Mouse (Mus musculus): ENCODE measurements around the gene Tspan32. TPM values are rescaled to one million over a fixed set of nuclear protein-coding genes. Genes with fewer than 3 reads are reported as not detected.

The Tspan32 gene
- total and polyA plus RNA-seq, 3 experiments = 59.3 to 247 (median 119) TPM

DNA sequence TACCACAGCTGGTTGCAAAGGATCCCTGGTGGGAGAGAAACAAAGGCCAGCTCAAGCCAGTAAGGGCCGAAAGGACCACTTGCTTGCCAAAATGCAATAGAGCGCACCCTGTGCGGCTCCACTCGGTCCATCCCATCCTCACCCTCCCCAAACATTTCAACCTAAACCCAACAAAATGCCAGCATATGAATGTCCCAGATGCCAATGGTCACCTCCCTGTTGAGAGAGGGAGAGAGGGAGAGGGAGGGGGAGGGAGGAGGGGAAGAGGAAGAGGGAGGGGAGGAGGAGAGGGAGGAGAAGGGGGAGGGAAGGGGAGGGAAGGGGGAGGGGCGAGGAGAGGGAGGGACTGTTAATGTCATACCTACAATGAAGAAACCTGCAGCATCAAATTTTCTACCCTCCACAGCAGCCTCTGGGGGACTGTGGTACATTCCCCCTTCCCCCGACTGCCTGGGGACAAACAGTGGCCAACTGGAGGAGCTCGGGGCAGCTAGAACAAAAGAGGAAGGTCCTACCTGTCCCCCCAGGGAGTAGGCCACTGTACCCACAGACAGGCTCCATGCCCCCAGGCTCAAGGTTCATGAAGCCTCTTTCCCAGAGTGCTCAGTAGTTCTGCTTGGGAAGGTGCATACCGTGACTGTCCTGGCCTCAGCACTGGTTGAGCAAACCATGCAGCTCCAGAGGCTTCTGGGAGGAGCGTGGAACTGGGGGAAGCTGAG lies 11.7 kb downstream of the Tspan32 start:
- Histone ChIP-seq H3K4me1 (ENCODE audit: insufficient read depth, low read depth, low read length) (peaks cover 70% of the 10 kb centered on the region), H3K4me3 (ENCODE audit: low read depth, low read length) (no peak overlapping the region)
- ATAC-seq (ENCODE audit: extremely low read depth, insufficient number of reproducible peaks, low FRiP score, poor library complexity, severe bottlenecking) = no peak

DNA sequence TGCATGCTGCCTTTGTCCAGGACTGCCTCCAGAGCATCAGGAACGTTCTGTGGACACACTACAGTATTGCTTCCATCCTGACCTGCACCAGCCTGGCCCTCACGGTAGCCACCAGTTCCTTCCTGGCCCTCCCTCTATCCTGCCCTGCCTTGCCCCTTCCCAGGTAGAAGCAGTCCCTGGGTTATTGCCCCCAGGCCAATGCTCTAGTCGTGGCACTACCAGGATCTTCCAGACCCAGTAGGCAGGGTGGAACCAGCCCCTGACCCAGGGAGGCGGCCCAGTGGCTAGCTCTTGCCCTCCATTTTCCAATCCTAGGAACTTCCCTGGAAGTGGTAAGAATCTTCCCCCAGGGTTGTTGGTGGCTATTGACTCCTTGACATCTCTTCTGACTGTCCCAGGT lies 12.3 kb downstream of the Tspan32 start:
- Histone ChIP-seq H3K27me3 (ENCODE audit: insufficient read depth, low read length) (no peaks in the 10 kb centered on the region), H3K4me1 (ENCODE audit: insufficient read depth, low read depth, low read length) (peaks cover 65% of the 10 kb centered on the region), H3K4me3 (ENCODE audit: low read depth, low read length) (no peak overlapping the region), H3K9me3 (replicated peaks) (no peaks in the 10 kb centered on the region), H3K36me3 (replicated peaks) (peaks cover 97% of the 10 kb centered on the region)
- DNase-seq (ENCODE audit: low spot score) = no peak
- no peak for ATAC-seq (ENCODE audit: extremely low read depth, insufficient number of reproducible peaks, low FRiP score, poor library complexity, severe bottlenecking)
- TF ChIP-seq TAL1 (conservative IDR thresholded peaks at IDR 0.05; ENCODE audit: low read depth, low read length) = no peak
- TF ChIP-seq GATA2 (IDR thresholded peaks at IDR 0.05; ENCODE audit: borderline replicate concordance, low read depth, low read length) = no peak
- no peak for TF ChIP-seq GATA1 (IDR thresholded peaks at IDR 0.05; ENCODE audit: borderline replicate concordance, low read length)
- no peak for TF ChIP-seq POLR2AphosphoS5 (IDR thresholded peaks at IDR 0.05; ENCODE audit: insufficient replicate concordance, low read depth, low read length)
- no peak for TF ChIP-seq CTCF (IDR thresholded peaks at IDR 0.05; ENCODE audit: low read depth, low read length)

More for the DNA sequence above, 11.7 kb downstream of the Tspan32 start:
- TF ChIP-seq CTCF (IDR thresholded peaks at IDR 0.05; ENCODE audit: low read depth, low read length) (no peak), GATA2 (IDR thresholded peaks at IDR 0.05; ENCODE audit: borderline replicate concordance, low read depth, low read length) (no peak), TAL1 (conservative IDR thresholded peaks at IDR 0.05; ENCODE audit: low read depth, low read length) (no peak), POLR2AphosphoS5 (IDR thresholded peaks at IDR 0.05; ENCODE audit: insufficient replicate concordance, low read depth, low read length) (no peak), GATA1 (IDR thresholded peaks at IDR 0.05; ENCODE audit: borderline replicate concordance, low read length) (no peak)
- DNase-seq (ENCODE audit: low spot score) = no peak
- peaks cover 100% of the 10 kb centered on the region for H3K36me3 ChIP-seq (replicated peaks)
- H3K9me3 ChIP-seq (replicated peaks) = no peaks in the 10 kb centered on the region
- no peaks in the 10 kb centered on the region for H3K27me3 ChIP-seq (ENCODE audit: insufficient read depth, low read length)

DNA sequence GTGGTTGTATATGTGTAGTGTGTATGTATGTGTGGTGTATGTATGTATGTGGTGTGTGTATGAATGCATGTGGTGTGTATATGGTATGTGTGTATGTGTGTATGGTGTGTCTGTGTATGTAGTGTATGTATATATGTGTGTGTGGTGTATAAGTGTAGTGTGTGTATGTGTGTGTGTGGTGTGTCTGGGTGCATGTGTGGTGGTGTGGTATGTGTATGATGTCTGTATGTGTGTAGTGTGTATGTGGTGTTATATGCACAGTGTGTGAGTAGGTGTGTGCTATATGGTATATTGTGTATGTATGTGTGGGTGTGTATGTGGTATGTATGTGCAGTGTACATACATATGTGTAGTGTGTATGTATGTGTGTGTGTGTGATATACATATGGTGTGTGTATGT lies 15.2 kb downstream of the Tspan32 start:
- H3K4me3 ChIP-seq (ENCODE audit: low read depth, low read length) = no peak overlapping the region

DNA sequence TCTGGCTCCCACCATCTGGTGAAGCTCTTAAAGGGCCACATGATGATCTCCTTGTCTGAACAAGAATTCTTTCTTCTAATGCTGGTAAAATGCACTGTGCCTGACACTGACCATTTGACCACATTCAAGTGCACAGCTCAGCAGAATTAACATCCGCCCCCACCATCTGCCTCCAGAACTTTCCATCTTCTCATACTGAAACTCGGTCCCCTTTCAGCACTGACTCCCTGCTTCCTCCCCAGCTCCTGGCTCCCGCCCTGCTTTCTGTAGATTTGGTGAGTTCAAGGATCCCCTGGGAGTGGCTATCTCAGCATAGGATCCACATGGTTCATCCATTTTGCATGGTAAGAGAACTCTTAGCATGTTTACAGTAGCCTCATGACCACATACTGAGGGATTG lies 15.9 kb downstream of the Tspan32 start:
- TF ChIP-seq GATA2 (IDR thresholded peaks at IDR 0.05; ENCODE audit: borderline replicate concordance, low read depth, low read length) (no peak), POLR2AphosphoS5 (IDR thresholded peaks at IDR 0.05; ENCODE audit: insufficient replicate concordance, low read depth, low read length) (no peak), TAL1 (conservative IDR thresholded peaks at IDR 0.05; ENCODE audit: low read depth, low read length) (no peak), GATA1 (IDR thresholded peaks at IDR 0.05; ENCODE audit: borderline replicate concordance, low read length) (no peak), CTCF (IDR thresholded peaks at IDR 0.05; ENCODE audit: low read depth, low read length) (no peak)
- Histone ChIP-seq H3K4me1 (ENCODE audit: insufficient read depth, low read depth, low read length) (peaks cover 46% of the 10 kb centered on the region), H3K4me3 (ENCODE audit: low read depth, low read length) (no peak overlapping the region), H3K9me3 (replicated peaks) (no peaks in the 10 kb centered on the region), H3K36me3 (replicated peaks) (peaks cover 69% of the 10 kb centered on the region), H3K27me3 (ENCODE audit: insufficient read depth, low read length) (no peaks in the 10 kb centered on the region)
- DNase-seq (ENCODE audit: low spot score) (no peak), ATAC-seq (ENCODE audit: extremely low read depth, insufficient number of reproducible peaks, low FRiP score, poor library complexity, severe bottlenecking) (no peak)

More for the DNA sequence above, 15.2 kb downstream of the Tspan32 start:
- H3K27me3 ChIP-seq (ENCODE audit: insufficient read depth, low read length) = no peaks in the 10 kb centered on the region
- DNase-seq (ENCODE audit: low spot score) = no peak
- H3K4me1 ChIP-seq (ENCODE audit: insufficient read depth, low read depth, low read length) = peaks cover 54% of the 10 kb centered on the region
- H3K36me3 ChIP-seq (replicated peaks) = peaks cover 76% of the 10 kb centered on the region
- H3K9me3 ChIP-seq (replicated peaks) = no peaks in the 10 kb centered on the region
- no peak for TF ChIP-seq GATA1 (IDR thresholded peaks at IDR 0.05; ENCODE audit: borderline replicate concordance, low read length)
- TF ChIP-seq GATA2 (IDR thresholded peaks at IDR 0.05; ENCODE audit: borderline replicate concordance, low read depth, low read length) = no peak
- TF ChIP-seq POLR2AphosphoS5 (IDR thresholded peaks at IDR 0.05; ENCODE audit: insufficient replicate concordance, low read depth, low read length) = peak; percentile 80; the same call in 1 of the 2 replicates
- no peak for ATAC-seq (ENCODE audit: extremely low read depth, insufficient number of reproducible peaks, low FRiP score, poor library complexity, severe bottlenecking)

DNA sequence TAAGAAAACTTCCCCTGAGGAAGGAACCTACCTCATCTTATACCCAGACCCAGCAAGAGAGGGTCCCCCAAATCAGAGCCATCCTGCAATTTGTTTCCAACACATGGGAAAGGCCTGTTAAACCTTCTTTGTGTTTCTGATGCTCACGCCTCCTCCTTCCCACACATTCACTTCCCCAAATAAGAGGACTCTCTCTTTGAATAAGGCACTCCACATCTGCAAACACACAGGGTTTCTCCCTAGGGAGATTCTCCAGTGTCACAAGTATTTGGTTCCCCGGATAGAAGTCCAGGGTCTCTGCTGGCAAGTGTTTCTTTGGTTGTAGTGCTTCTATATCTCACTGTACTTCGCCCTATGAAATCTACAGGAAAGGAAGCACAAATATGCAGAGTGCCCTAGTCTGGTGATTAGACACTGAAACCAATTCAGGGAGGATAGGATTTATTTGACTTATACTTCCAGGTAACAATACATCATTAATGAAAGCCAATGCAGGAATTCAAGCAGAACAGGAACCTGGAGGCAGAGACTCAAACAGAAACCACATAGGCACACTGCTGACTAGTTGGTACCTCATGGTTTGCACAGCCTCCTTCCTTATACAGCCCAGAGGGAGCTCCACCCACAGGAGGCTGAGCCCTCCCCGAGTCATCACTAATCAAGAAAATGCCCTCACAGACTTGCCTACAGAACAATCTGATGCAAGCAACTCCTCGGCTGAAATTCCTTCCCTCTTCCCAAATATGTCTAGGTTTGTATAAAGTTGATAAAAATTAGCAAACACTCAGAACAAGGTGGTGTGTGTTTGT lies 16.7 kb downstream of the Tspan32 start:
- Histone ChIP-seq H3K36me3 (replicated peaks) (peaks cover 61% of the 10 kb centered on the region), H3K4me3 (ENCODE audit: low read depth, low read length) (no peak overlapping the region), H3K4me1 (ENCODE audit: insufficient read depth, low read depth, low read length) (peaks cover 38% of the 10 kb centered on the region), H3K9me3 (replicated peaks) (no peaks in the 10 kb centered on the region), H3K27me3 (ENCODE audit: insufficient read depth, low read length) (no peaks in the 10 kb centered on the region)
- no peak for DNase-seq (ENCODE audit: low spot score)
- TF ChIP-seq CTCF (IDR thresholded peaks at IDR 0.05; ENCODE audit: low read depth, low read length) = no peak
- no peak for ATAC-seq (ENCODE audit: extremely low read depth, insufficient number of reproducible peaks, low FRiP score, poor library complexity, severe bottlenecking)

DNA sequence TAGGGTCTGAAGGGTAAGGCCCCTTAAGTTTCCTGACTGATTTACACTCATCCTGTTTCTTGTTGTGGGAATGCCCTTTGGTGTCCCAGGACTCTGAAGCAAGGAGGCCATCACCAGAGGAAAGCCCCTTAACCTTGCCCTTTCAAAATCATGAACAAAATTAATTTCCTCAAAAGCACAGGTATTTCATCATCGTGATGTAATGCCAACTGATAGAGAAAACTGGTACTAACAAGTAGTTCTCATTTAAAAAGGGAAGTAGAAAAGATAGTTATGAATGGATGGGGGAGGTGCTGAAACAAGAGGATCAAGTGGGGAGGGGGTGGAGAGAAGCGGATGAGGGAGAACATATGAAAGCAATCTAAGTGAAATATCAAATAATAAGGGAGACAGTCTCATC lies 18.7 kb downstream of the Tspan32 start:
- Histone ChIP-seq H3K9me3 (replicated peaks) (no peaks in the 10 kb centered on the region), H3K36me3 (replicated peaks) (peaks cover 43% of the 10 kb centered on the region), H3K4me3 (ENCODE audit: low read depth, low read length) (no peak overlapping the region), H3K27me3 (ENCODE audit: insufficient read depth, low read length) (no peaks in the 10 kb centered on the region), H3K4me1 (ENCODE audit: insufficient read depth, low read depth, low read length) (peaks cover 29% of the 10 kb centered on the region)
- ATAC-seq (ENCODE audit: extremely low read depth, insufficient number of reproducible peaks, low FRiP score, poor library complexity, severe bottlenecking) = no peak
- DNase-seq (ENCODE audit: low spot score) = no peak
- no peak for TF ChIP-seq GATA2 (IDR thresholded peaks at IDR 0.05; ENCODE audit: borderline replicate concordance, low read depth, low read length)
- no peak for TF ChIP-seq CTCF (IDR thresholded peaks at IDR 0.05; ENCODE audit: low read depth, low read length)
- no peak for TF ChIP-seq GATA1 (IDR thresholded peaks at IDR 0.05; ENCODE audit: borderline replicate concordance, low read length)
- no peak for TF ChIP-seq TAL1 (conservative IDR thresholded peaks at IDR 0.05; ENCODE audit: low read depth, low read length)
- TF ChIP-seq POLR2AphosphoS5 (IDR thresholded peaks at IDR 0.05; ENCODE audit: insufficient replicate concordance, low read depth, low read length) = no peak
